Mouse (Mus musculus) bone marrow macrophage, adult 2 months (primary cell): Measurements from ENCODE around the gene Gm5475.

Experiments
- CTCF ChIP-seq: IDR thresholded peaks from 2 replicates; pipeline ENCODE4 v1.5.1; 2012; ENCODE audit warnings: low read depth, mild to moderate bottlenecking, low read length, moderate library complexity
- POLR2A ChIP-seq: IDR thresholded peaks from 2 replicates; pipeline ENCODE4 v1.6.1; 2012; ENCODE audit warnings: mild to moderate bottlenecking, low read depth, low read length, borderline replicate concordance

GRCm38 (mm10) chr15:100436112-100436511 lies 14.2 kb downstream of the Gm5475 start:
- no peak for TF ChIP-seq CTCF
- TF ChIP-seq POLR2A, result no peak
